8 mouse cellular contexts compared by ENCODE assay signal in the genomic region with DNA sequence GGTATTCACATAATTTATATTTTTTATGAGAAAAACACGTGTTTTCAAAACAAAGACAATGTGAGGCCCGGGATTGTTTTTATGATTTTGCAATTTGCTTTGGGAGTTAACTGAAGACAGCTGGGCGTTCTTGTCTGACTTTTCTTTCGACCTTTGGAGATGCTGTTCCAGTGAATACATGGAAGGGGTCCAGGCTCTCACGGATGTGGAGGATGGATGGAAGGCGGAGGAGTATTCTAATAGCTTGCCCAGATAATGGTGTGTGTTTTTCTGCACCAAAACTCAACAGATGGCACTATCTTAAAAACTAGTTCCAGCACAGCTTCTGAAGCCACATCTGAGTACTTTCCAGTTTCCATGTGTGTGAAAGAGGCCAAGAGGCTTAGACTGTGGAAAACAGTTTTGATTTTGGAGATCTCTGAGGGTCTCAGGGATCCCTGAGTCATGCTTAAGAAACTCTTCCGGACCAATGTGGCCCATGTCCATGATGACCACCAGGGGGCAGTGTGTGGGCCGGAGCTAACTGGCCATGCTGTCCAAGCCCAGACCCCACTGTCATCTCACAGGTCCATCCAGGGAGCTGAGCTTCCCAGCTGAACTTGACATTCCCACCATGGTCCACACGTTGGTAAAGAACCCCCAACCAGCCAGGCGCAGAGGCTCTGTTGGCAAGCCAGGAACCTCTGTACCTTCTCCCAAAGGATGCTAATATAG. TPM values are rescaled to one million over a fixed set of nuclear protein-coding genes. Genes with fewer than 3 reads are reported as not detected.
DNase-seq lines count a peak whose midpoint lies in the region; TF ChIP-seq lines count a peak whose summit lies in the region.
"Had no signal": no experiment of that assay in that cellular context is flagged by ENCODE, and none has a peak within 500 bp of the region (broad histone marks: within the 10 kb centered on the region; RNA-seq: fewer than 3 reads in every experiment).

No protein-coding gene starts in this region.

- peaks cover 33% of the 10 kb centered on the region for H3K27me3 ChIP-seq in C2C12 (ENCODE audit: control insufficient read depth, insufficient read depth, insufficient read length)
- H3K27me3 ChIP-seq: hindbrain, embryonic 15.5 days had no signal

- H3K36me3 ChIP-seq in C2C12 (ENCODE audit: control insufficient read depth, insufficient read depth), result no peaks in the 10 kb centered on the region
- H3K36me3 ChIP-seq: hindbrain, embryonic 15.5 days had no signal

- no peaks in the 10 kb centered on the region for H3K79me3 ChIP-seq in C2C12 (ENCODE audit: low read depth)

- H3ac ChIP-seq in C2C12 (ENCODE audit: control insufficient read depth, insufficient read length, low read depth), result no peak overlapping the region

- peak; percentile 53 for DNase-seq in 3T3-L1 (ENCODE audit: low read depth, low spot score)
- DNase-seq in adrenal gland, postnatal 4 days (ENCODE audit: low spot score in 2 of 2), result peak; percentile 44 to 55
- DNase-seq in gastrocnemius, adult 18-20 months (ENCODE audit: low spot score), result peak; percentile 64
- DNase-seq in kidney, adult 9 months, result peak; percentile 74
- DNase-seq in lung, postnatal 14 days, result peak; percentile 84
- peak; percentile 31 to 45 for DNase-seq in spleen, postnatal 36 days (ENCODE audit: low spot score in 2 of 2)

- H3K4me3 ChIP-seq in C2C12 (ENCODE audit: insufficient read depth, poor library complexity, severe bottlenecking), result no peak overlapping the region
- H3K4me3 ChIP-seq: hindbrain, embryonic 15.5 days had no signal

- peak; percentile 67 for TF ChIP-seq CTCF in C2C12 (IDR thresholded peaks at IDR 0.05; ENCODE audit: control insufficient read depth, insufficient read depth, insufficient read length)

- no peaks in the 10 kb centered on the region for H3K79me2 ChIP-seq in C2C12 (ENCODE audit: control insufficient read depth, insufficient read depth)

TF ChIP-seq in C2C12, 6 proteins besides CTCF, POLR2A, EP300 and RAD21:
- TF ChIP-seq CEBPB (IDR thresholded peaks at IDR 0.05; ENCODE audit: low read depth), result no peak
- TF ChIP-seq USF1 (IDR thresholded peaks at IDR 0.05; ENCODE audit: low read depth), result no peak
- TF ChIP-seq MAX (IDR thresholded peaks at IDR 0.05), result no peak
- no peak for TF ChIP-seq MYOD1 (IDR thresholded peaks at IDR 0.05; ENCODE audit: control insufficient read depth, insufficient read length, low read depth)
- no peak for TF ChIP-seq MYOG (IDR thresholded peaks at IDR 0.05; ENCODE audit: control insufficient read depth, extremely low read depth, insufficient read length)
- no peak for TF ChIP-seq FOSL1 (IDR thresholded peaks at IDR 0.05; ENCODE audit: insufficient read depth, low read length, poor library complexity, severe bottlenecking)

RNA-seq across cellular contexts. Expression of a gene that starts 25.1 kb away (rescaled TPM):
- 0.11 TPM for polyA plus RNA-seq in C2C12 (2012; fragmentation: generic; extraction: Trizol)
- total RNA-seq in adrenal gland, postnatal 4 days (2021), result 10 to 100 TPM; 18.0 to 19.5 TPM
- total RNA-seq in gastrocnemius, adult 18-20 months (2021), result 10 to 100 TPM; 14.2 to 14.9 TPM
